In genomic region chr1:151953563-151953962, GRCm38 (mm10) we compare ENCODE assay signal across 8 mouse cellular contexts.
DNase-seq lines count a peak whose midpoint lies in the region; ATAC-seq lines count a peak whose summit lies in the region.

No protein-coding gene starts in this region.

- peaks cover 35% of the 10 kb centered on the region for H3K4me1 ChIP-seq in hindbrain, embryonic 10.5 days (replicated peaks)
- H3K4me1 ChIP-seq in hindbrain, embryonic 11.5 days (replicated peaks; ENCODE audit: control insufficient read depth, insufficient read depth, low read length), result 0 out of 2 replicates have a peak, but pooled peaks cover 2% of the 10 kb centered on the region
- H3K4me1 ChIP-seq in intestine, embryonic 14.5 days (replicated peaks; ENCODE audit: control insufficient read depth, insufficient read depth, low read length), result peaks cover 9% of the 10 kb centered on the region; the same call in 1 of the 2 replicates
- peaks cover 23% of the 10 kb centered on the region for H3K4me1 ChIP-seq in midbrain, embryonic 12.5 days

- ATAC-seq in hindbrain, embryonic 11.5 days (ENCODE audit: low FRiP score), result no peak
- ATAC-seq in intestine, embryonic 14.5 days (replicated peaks; ENCODE audit: low FRiP score, low TSS enrichment, low read depth), result 0 out of 2 replicates have a peak, but pooled peaks have one; percentile 23
- ATAC-seq in midbrain, embryonic 12.5 days (ENCODE audit: low FRiP score, low read depth), result no peak

- 0 out of 2 replicates have a peak overlapping the region, but pooled peaks have one; percentile 50 for H3K27ac ChIP-seq in hindbrain, embryonic 10.5 days
- H3K27ac ChIP-seq in hindbrain, embryonic 11.5 days (ENCODE audit: low read depth, low read length), result no peak overlapping the region
- H3K27ac ChIP-seq in intestine, embryonic 14.5 days (ENCODE audit: low read depth), result no peak overlapping the region
- peak overlapping the region; percentile 25; the same call in 1 of the 2 replicates for H3K27ac ChIP-seq in midbrain, embryonic 12.5 days (replicated peaks)

- H3K9me3 ChIP-seq in hindbrain, embryonic 10.5 days, result no peaks in the 10 kb centered on the region
- H3K9me3 ChIP-seq in hindbrain, embryonic 11.5 days (ENCODE audit: control insufficient read depth, low read length), result no peaks in the 10 kb centered on the region
- H3K9me3 ChIP-seq in intestine, embryonic 14.5 days (ENCODE audit: control insufficient read depth, low read length), result no peaks in the 10 kb centered on the region
- H3K9me3 ChIP-seq in midbrain, embryonic 12.5 days, result no peaks in the 10 kb centered on the region

- intact Hi-C loops in gastrocnemius, postnatal 36 days (cut with DNase I), result no loop called here
- intact Hi-C loops in left cerebral cortex, postnatal 25 days (cut with DNase I), result no loop called here

- no peak overlapping the region for H3K4me3 ChIP-seq in hindbrain, embryonic 10.5 days
- no peak overlapping the region for H3K4me3 ChIP-seq in hindbrain, embryonic 11.5 days (ENCODE audit: low read depth, low read length)
- no peak overlapping the region for H3K4me3 ChIP-seq in intestine, embryonic 14.5 days (ENCODE audit: low read depth, low read length)
- H3K4me3 ChIP-seq in midbrain, embryonic 12.5 days, result no peak overlapping the region

- 62% methylated on average over 7 of the region's 7 CpGs for whole genome bisulfite sequencing in hindbrain, embryonic 10.5 days
- 58% methylated on average over 7 of the region's 7 CpGs for WGBS in hindbrain, embryonic 11.5 days
- 38% methylated on average over 7 of the region's 7 CpGs for WGBS in intestine, embryonic 14.5 days
- WGBS in midbrain, embryonic 12.5 days, result 59% methylated on average over 7 of the region's 7 CpGs

- H3K36me3 ChIP-seq in hindbrain, embryonic 10.5 days, result no peaks in the 10 kb centered on the region
- H3K36me3 ChIP-seq in hindbrain, embryonic 11.5 days (ENCODE audit: control insufficient read depth, insufficient read depth, low read length), result no peaks in the 10 kb centered on the region
- no peaks in the 10 kb centered on the region for H3K36me3 ChIP-seq in intestine, embryonic 14.5 days (ENCODE audit: control insufficient read depth, insufficient read depth, low read length)
- no peaks in the 10 kb centered on the region for H3K36me3 ChIP-seq in midbrain, embryonic 12.5 days

- no peak overlapping the region for H3K9ac ChIP-seq in hindbrain, embryonic 11.5 days (ENCODE audit: low read depth, low read length)
- no peak overlapping the region for H3K9ac ChIP-seq in intestine, embryonic 14.5 days (ENCODE audit: low read length)
- no peak overlapping the region for H3K9ac ChIP-seq in midbrain, embryonic 12.5 days (replicated peaks)

- H3K27me3 ChIP-seq in hindbrain, embryonic 10.5 days (ENCODE audit: insufficient read depth, poor library complexity, severe bottlenecking), result no peaks in the 10 kb centered on the region
- H3K27me3 ChIP-seq in hindbrain, embryonic 11.5 days (ENCODE audit: control insufficient read depth, insufficient read depth, low read length), result no peaks in the 10 kb centered on the region
- no peaks in the 10 kb centered on the region for H3K27me3 ChIP-seq in intestine, embryonic 14.5 days (replicated peaks; ENCODE audit: control insufficient read depth, insufficient read depth, low read length)
- no peaks in the 10 kb centered on the region for H3K27me3 ChIP-seq in midbrain, embryonic 12.5 days

- DNase-seq in hindbrain, embryonic 10.5 days (ENCODE audit: low spot score), result no peak
- no peak for DNase-seq in hindbrain, embryonic 11.5 days (ENCODE audit: low spot score)
- peak; percentile 61 for DNase-seq in cerebellum, adult 8-10 months
- DNase-seq in gastrocnemius, postnatal 36 days, result peak; percentile 55 to 76
- no peak for DNase-seq in intestine, embryonic 14.5 days (ENCODE audit: low spot score)
- DNase-seq in left cerebral cortex, postnatal 25 days (ENCODE audit: low spot score in 2 of 2), result peak; percentile 41 to 82
- DNase-seq in urinary bladder, postnatal 14 days (ENCODE audit: low spot score), result peak; percentile 80

- H3K4me2 ChIP-seq in hindbrain, embryonic 11.5 days (replicated peaks; ENCODE audit: low read depth, low read length), result no peak overlapping the region
- no peak overlapping the region for H3K4me2 ChIP-seq in intestine, embryonic 14.5 days (ENCODE audit: low read length)
- no peak overlapping the region for H3K4me2 ChIP-seq in midbrain, embryonic 12.5 days (replicated peaks)

Comparison
In these comparisons a context has a peak if more than half of its experiments do, and no peak if none do; other contexts are left out.
1. H3K27ac ChIP-seq: peak in hindbrain, embryonic 10.5 days (single experiment) and midbrain, embryonic 12.5 days (single experiment); none in hindbrain, embryonic 11.5 days (single experiment) and intestine, embryonic 14.5 days (single experiment).
2. DNase-seq: peak in cerebellum, adult 8-10 months (single experiment), gastrocnemius, postnatal 36 days (2 of 2), left cerebral cortex, postnatal 25 days (2 of 2) and urinary bladder, postnatal 14 days (single experiment); none in hindbrain, embryonic 10.5 days (single experiment), hindbrain, embryonic 11.5 days (single experiment) and intestine, embryonic 14.5 days (single experiment).